Mouse (Mus musculus): ENCODE data around the gene Bst1. TPM values are rescaled to one million over a fixed set of nuclear protein-coding genes. Genes with fewer than 3 reads are reported as not detected.

Gene Bst1
- 3.8 to 8.0 TPM (median 3.8 TPM) in 3 replicates for total RNA-seq (2017)

GRCm38 (mm10) chr5:43818695-43819094 lies at the start of gene Bst1:
Gene Bst1 (plus strand): TSS chr5:43818885.
- ATAC-seq (replicated peaks; ENCODE audit: insufficient number of reproducible peaks, low FRiP score, low TSS enrichment, poor library complexity, severe bottlenecking) = peak; percentile 90

DNA sequence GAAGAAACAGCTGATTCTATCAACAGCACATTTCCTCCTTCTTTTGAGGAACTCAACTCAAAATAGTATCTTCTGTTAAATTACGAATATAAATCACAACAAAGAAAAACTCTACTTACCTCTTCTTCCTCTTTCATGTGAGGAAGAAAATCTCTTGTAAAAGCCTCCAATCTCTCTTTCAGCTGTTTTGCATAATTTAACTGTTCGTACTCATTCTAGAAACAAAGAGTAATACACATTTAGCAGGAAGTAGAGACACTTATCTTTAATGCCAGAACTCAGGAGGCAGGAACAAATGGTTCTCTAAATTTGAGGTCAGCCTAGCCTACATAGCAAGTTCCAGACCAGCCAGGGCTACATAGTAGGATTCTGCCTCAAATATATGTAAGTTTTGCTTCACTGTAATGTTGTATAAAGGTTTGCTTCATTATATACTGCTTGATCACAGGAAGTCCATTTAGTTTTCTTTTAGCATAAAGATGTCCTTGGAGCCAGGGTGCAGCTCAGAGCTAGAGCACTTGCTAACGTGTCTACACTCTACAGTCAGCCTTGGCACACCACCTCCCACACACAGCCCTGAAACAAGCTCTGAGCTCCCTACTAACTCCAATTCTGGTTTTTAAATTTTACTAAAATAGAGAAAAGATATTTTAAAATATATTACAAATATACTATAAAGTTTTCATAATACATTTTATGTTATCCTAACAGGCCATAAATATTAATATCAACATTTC lies 47.9 kb upstream of the Bst1 start:
- peak; percentile 50; the same call in 1 of the 2 replicates for ATAC-seq (replicated peaks; ENCODE audit: insufficient number of reproducible peaks, low FRiP score, low TSS enrichment, poor library complexity, severe bottlenecking)

DNA sequence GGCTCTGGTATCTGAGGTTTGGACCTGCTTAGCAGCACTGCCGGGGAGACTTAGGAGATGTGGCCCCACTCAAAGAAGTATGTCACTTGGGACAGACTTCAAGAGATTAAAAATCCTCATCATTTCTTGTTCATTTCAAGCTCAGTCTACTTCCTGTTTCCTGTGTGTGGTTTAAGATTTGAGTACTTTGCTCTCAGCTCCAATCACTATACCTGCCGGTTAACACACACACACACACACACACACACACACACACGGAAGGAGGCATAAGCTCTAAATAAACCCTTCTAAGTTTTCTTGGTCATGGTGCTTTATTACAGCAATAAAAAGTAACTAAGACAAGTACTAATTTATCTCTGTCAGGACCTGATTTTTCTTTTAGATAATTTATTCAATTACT lies 47.1 kb upstream of the Bst1 start:
- 0 out of 2 replicates have a peak, but pooled peaks have one; percentile 43 for ATAC-seq (replicated peaks; ENCODE audit: insufficient number of reproducible peaks, low FRiP score, low TSS enrichment, poor library complexity, severe bottlenecking)

GRCm38 (mm10) chr5:43776407-43776806 lies 42.3 kb upstream of the Bst1 start:
- ATAC-seq (replicated peaks; ENCODE audit: insufficient number of reproducible peaks, low FRiP score, low TSS enrichment, poor library complexity, severe bottlenecking) = no peak

DNA sequence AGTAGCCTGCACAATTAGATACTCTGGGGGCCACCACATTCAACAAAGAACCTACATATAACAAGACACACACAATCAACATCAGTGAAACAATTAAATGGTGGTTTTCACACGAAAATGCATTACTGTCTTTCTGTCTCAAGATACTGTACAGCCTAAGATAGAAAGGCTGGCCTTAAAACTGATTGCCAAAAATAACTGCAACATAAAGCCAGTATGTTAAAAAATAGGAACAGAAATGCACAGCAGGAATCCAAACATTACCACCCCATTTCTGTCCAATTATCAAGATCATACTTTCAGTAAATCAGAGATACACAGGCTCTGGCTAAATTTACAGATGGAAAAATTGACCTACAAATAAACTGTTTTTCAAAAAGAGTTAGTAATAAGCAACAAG lies 41.7 kb upstream of the Bst1 start:
- ATAC-seq (replicated peaks; ENCODE audit: insufficient number of reproducible peaks, low FRiP score, low TSS enrichment, poor library complexity, severe bottlenecking) = no peak

DNA sequence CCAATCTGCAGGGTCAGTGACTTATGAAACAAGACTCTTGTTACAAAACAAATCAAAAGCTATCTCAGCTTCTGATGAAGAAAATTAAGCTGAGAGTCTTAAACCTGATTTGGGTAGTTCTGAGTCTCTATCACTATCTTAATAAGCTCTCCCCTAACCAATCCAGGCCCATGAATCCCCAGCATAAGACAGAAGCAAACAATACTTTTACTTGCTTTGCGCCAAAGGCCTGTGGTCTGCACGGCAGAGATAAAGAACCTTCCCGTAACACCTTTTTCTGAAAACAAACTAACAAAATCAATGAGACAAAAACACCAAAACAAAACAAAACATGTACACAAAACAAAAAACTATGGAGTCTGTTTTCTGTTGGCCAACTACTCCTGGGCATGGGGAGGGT lies 40.1 kb upstream of the Bst1 start:
- no peak for ATAC-seq (replicated peaks; ENCODE audit: insufficient number of reproducible peaks, low FRiP score, low TSS enrichment, poor library complexity, severe bottlenecking)

GRCm38 (mm10) chr5:43781423-43781976 lies 37.2 kb upstream of the Bst1 start:
- ATAC-seq (replicated peaks; ENCODE audit: insufficient number of reproducible peaks, low FRiP score, low TSS enrichment, poor library complexity, severe bottlenecking) = no peak

GRCm38 (mm10) chr5:43781977-43782930 lies 36.4 kb upstream of the Bst1 start:
- ATAC-seq (replicated peaks; ENCODE audit: insufficient number of reproducible peaks, low FRiP score, low TSS enrichment, poor library complexity, severe bottlenecking) = peak; percentile 38

DNA sequence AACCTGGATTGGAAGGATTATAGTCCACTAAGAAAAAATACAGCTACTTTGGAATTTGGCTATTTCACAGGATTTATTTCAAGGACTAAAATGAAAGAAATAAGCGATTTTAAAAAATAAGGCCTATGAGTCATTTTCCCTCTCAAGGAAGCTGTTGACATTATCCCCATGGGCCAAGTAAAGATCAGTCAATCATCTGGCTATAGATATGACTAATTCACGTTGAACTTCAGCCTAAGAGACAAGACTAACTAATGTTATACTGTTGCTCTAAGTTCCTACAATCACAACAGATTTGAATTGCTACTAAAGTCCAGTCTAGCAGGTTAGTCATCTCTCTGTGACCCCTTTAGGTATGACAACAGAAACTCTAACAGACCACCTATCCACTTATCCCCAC lies 34.7 kb upstream of the Bst1 start:
- no peak for ATAC-seq (replicated peaks; ENCODE audit: insufficient number of reproducible peaks, low FRiP score, low TSS enrichment, poor library complexity, severe bottlenecking)

GRCm38 (mm10) chr5:43786607-43787006 lies 32.1 kb upstream of the Bst1 start:
- peak; percentile 74 for ATAC-seq (replicated peaks; ENCODE audit: insufficient number of reproducible peaks, low FRiP score, low TSS enrichment, poor library complexity, severe bottlenecking)

- peak; percentile 49 for ATAC-seq (replicated peaks; ENCODE audit: insufficient number of reproducible peaks, low FRiP score, low TSS enrichment, poor library complexity, severe bottlenecking)
These were observed 30.5 kb upstream of the Bst1 start for GRCm38 (mm10) chr5:43787976-43788752.

DNA sequence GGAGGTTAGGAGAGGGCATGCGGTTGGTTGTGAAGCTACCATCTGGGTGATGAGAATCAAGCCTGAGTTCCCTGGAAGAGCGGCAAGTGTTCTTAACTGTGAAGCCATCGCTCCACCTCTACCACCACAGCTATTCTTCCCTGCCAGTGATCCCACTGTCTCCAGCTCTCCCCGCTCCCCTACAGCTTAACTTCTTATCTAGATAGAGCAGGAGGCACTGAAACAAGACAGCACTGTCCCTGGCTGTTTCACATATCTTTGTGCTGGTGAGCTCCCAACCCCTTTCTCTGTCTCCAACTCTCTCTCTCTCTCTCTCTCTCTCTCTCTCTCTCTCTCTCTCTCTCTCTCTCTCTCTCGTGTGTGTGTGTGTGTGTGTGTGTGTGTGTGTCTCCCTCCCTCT lies 26.3 kb upstream of the Bst1 start:
- ATAC-seq (replicated peaks; ENCODE audit: insufficient number of reproducible peaks, low FRiP score, low TSS enrichment, poor library complexity, severe bottlenecking) = no peak

DNA sequence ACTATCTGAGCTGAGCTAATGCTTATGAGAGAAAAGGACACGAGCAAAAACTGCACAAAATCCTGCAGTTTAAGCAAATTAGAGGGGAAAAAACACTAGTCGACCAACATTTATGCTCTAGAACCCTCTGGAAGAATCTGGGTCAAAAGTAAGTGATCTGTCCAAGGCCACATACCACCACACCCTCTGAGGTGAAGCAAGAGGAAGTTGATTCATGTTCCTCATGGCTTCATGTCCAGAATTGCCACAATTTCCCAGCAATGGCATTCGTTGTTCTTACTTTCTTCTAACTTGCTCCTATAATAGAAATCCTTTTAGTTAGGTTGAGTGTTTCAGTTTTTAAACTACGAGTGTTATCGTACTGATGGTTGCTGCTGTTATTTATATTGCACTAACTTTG lies 19.2 kb upstream of the Bst1 start:
- peak; percentile 84 for ATAC-seq (replicated peaks; ENCODE audit: insufficient number of reproducible peaks, low FRiP score, low TSS enrichment, poor library complexity, severe bottlenecking)

DNA sequence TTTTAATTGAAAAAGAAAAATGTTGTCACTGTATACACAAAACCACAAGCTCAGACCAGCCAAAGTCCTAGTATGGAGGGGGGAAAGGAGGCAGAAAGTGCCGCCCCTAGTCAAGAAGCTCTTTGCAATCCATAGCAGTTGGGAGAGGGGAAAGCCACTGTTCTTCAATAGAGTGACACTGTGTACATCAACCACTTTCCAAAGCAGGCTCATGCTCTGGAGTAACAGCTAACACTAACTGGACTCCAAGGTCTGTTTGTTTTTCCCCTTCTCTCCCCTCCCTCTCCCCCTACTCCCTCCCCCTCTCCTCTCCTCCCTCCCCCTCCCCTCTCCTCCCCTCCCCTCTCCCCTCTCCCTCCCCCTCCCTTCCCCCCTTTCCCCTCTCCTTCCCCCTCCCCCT lies 18.0 kb upstream of the Bst1 start:
- ATAC-seq (replicated peaks; ENCODE audit: insufficient number of reproducible peaks, low FRiP score, low TSS enrichment, poor library complexity, severe bottlenecking) = no peak

DNA sequence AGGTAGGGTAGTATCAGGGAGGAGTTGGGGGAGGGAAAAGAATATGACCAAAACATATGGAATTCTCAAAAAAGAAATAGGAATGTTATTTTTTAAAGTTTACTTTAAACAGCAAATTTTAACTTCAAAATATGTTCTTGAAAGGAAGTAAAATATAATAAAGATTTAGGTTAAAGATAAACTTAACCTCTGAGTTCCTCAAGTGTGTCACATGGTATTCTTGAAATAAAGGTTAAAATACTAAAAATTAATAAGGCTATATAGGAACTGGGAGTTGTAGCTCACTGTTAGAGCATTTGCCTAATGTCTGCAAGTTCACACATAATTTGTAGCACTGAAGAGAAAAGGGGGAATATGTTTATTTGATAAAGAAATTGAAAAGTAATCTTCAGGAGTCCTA lies 17.4 kb upstream of the Bst1 start:
- ATAC-seq (replicated peaks; ENCODE audit: insufficient number of reproducible peaks, low FRiP score, low TSS enrichment, poor library complexity, severe bottlenecking) = no peak

- peak; percentile 58 for ATAC-seq (replicated peaks; ENCODE audit: insufficient number of reproducible peaks, low FRiP score, low TSS enrichment, poor library complexity, severe bottlenecking)
These were observed 16.9 kb upstream of the Bst1 start for GRCm38 (mm10) chr5:43801798-43802197.

DNA sequence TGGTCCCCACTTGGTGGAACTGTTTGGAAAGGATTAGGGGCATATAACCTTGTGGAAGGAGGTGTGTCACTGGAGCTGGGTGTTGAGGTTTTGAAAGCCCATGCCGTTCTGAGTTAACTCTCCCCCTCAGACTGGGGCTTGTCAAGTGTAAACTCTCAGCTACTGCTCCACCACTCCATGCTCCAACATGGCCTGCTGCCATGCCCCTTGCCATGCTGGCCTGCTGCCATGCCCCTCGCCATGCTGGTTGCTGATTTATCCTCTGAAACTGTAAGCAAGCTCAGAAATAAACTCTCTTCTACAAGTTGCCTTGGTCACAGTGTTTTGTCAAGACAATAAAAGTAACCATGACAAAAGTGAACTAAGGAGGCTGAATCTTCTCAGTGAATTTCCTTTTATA lies 13.3 kb upstream of the Bst1 start:
- ATAC-seq (replicated peaks; ENCODE audit: insufficient number of reproducible peaks, low FRiP score, low TSS enrichment, poor library complexity, severe bottlenecking) = no peak

DNA sequence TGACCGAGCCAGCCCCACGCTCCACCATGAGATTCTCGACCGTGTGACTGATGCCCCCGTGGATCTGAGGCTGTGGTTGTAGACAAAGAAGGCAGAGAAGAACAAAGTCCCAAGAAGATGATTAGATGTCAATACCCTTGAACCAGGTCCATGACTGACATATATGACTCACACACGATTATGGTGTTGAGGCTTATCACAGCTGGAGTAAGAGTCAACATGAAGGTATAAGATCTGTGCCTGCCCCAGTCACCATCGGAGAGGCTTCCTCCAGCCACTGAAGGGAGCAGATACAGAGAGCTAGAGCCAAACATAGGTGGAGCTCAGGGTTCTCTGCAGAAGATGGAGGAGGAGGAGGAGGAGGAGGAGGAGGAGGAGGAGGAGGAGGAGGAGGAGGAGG lies 12.3 kb upstream of the Bst1 start:
- ATAC-seq (replicated peaks; ENCODE audit: insufficient number of reproducible peaks, low FRiP score, low TSS enrichment, poor library complexity, severe bottlenecking) = no peak

GRCm38 (mm10) chr5:43806914-43807313 lies 11.8 kb upstream of the Bst1 start:
- ATAC-seq (replicated peaks; ENCODE audit: insufficient number of reproducible peaks, low FRiP score, low TSS enrichment, poor library complexity, severe bottlenecking) = 0 out of 2 replicates have a peak, but pooled peaks have one; percentile 19
